Mouse (Mus musculus) cortical plate, adult 2 months (tissue): Measurements from ENCODE around the gene Cyp2d9. TPM values are rescaled to one million over a fixed set of nuclear protein-coding genes. Genes with fewer than 3 reads are reported as not detected.
"Not testable (repeated sequence)": the region's sequence is repeated elsewhere in the genome, so short reads cannot be mapped to it uniquely, and the experiment has no call there.

Experiments used
- H3K27ac ChIP-seq: fragments of 200-500 bp; 2 replicates; pipeline ENCODE4 v1.5.1; 2012; ENCODE audit warnings: low read length, control low read depth, inconsistent platforms; ENCODE audit not compliant: insufficient read depth
- H3K4me1 ChIP-seq: fragments of 200-500 bp; 2 replicates; pipeline ENCODE4 v1.6.1; 2011; ENCODE audit warnings: low read length; ENCODE audit not compliant: control insufficient read depth, insufficient read depth
- H3K4me3 ChIP-seq: fragments of 200-500 bp; 2 replicates; pipeline ENCODE4 v1.5.1; 2011; ENCODE audit warnings: mild to moderate bottlenecking, low read length, control low read depth; ENCODE audit not compliant: insufficient read depth
- CTCF ChIP-seq: fragments of 200-500 bp; IDR thresholded peaks from 2 replicates; pipeline ENCODE4 v1.5.1; 2011; ENCODE audit warnings: mild to moderate bottlenecking, control low read depth, low read length; ENCODE audit not compliant: insufficient read depth; ENCODE audit errors: extremely low read depth
- POLR2A ChIP-seq: fragments of 200-500 bp; IDR thresholded peaks from 2 replicates; pipeline ENCODE4 v1.6.1; 2011; ENCODE audit warnings: mild to moderate bottlenecking, low read length, control low read depth; ENCODE audit not compliant: insufficient read depth; ENCODE audit errors: extremely low read depth
- polyA plus RNA-seq: library from polyadenylated mRNA; depleted of rRNA; stranded (reverse); fragments of >200 nt; gene quantifications from 2 replicates; pipeline ENCODE4 v1.2.3, GENCODE M21; 2012; rRNA removed

Cyp2d9 gene
- polyA plus RNA-seq, 1 experiment = not detected

DNA sequence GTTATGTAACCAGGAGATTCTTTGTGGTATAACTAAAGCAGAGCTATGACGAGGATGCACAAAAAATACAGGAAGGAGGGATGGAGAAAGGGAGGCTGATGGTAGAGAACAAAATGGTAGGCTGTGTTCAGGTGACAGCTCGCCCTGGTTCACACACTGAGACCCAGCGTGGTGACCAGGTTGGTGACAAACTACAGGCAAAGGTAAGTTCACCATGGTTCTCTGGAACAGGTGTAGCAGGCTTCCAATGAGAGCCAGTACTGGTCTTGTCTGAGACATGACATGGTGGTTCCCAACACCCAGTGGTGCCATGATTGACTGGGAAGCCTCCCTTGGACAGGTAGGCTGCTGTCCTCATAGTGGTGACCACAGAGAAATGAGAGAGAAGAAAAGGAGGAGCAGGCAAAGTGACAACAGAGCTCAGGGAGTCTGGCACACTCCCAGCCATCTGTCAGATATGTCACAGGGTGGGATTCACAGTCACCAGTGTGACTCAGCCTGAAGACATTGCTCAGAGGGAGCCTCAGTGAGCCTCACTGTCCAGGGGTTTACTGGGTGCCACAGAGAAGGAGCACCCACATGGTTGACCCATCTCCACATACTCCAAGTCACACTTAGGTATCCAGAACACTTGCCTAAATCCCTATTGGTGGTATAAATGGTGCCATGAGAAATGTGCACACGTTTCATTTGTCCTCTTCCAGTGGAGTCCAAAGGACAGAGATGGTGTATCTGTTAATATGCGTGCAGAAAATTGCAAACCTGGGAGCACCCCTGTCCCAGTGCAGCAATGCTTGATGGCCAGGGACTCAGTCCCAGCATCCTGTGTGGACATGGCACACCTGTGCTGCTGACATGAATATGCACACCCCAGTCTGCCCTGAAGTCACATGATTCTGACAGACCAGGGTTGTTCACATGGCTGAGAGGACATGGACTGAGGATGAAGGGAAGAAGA, 24.1 kb downstream of the Cyp2d9 start:
- Histone ChIP-seq H3K4me1 (no peaks in the 10 kb centered on the region), H3K4me3 (no peak overlapping the region), H3K27ac (no peak overlapping the region)
- TF ChIP-seq CTCF (no peak), POLR2A (no peak)

DNA sequence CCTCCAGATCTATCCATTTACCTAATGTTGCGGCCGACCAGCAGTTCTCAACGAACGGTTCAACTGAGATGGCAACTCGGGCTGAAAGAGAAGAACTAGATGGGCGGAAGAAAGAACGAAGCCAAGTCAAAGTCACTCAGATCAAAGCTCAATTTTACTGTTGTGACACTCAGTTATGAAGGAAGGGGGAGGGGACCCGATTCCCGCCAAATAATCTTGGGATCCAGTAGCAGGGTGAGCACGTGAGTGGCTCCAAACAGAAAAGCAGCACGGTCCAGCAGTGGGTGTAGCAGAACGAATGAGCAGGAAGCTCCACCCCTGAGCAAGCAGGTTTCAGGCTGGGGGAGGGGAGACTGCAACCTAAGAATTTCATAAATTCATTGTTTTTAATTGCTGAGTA, 26.0 kb downstream of the Cyp2d9 start:
- not testable (repeated sequence) for H3K4me3 ChIP-seq, H3K27ac ChIP-seq, H3K4me1 ChIP-seq

DNA sequence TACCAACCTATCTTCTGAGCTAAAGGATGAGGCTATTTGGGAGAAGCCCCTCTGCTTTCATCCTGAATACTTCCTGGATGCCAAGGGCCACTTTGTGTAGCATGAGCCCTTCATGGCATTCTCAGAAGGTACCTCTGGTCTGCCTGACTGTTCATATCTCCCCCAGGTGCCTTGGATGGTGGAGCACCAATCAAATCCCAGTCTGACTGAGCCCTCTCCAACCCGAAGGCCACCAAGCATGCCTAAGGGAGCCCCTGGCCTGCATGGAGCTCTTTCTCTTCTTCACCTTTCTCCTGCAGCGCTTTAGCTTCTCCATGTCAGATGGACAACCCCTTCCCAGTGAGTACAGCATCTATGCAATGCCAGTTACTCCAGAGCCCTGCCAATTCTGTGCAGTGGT, 31.5 kb downstream of the Cyp2d9 start:
- Histone ChIP-seq H3K4me3 (no peak overlapping the region), H3K4me1 (no peaks in the 10 kb centered on the region), H3K27ac (no peak overlapping the region)
- TF ChIP-seq POLR2A (no peak), CTCF (no peak)

DNA sequence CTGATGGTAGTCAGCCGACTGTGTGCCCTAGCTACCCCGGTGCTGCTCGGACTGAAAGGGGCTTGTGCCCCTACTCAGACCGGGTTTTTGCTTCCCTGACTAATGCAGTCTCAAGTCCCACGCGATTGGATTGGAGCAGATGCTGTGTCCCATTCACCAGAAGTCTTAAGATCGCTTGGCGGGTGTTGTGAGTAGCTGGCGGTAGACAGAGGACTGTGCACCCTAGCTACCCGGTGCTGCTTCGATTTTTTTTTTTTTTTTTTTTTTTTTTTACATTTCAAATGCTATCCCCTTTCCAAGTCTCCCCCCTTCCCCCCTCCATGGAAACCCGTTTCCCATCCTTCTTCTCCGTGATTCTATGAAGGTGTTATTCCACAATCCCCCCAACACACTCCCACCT, 61.0 kb downstream of the Cyp2d9 start:
- not testable (repeated sequence) for H3K4me1 ChIP-seq, H3K27ac ChIP-seq, H3K4me3 ChIP-seq

Other genes with a start within 250 kb of the Cyp2d9 start
- gene Shisa8, start 220.6 kb upstream of the Cyp2d9 start, polyA plus RNA-seq = 5.3 and 6.7 TPM in 2 replicates
- 0.48 and 0.76 TPM in 2 replicates for gene Tnfrsf13c, start 209.1 kb upstream of the Cyp2d9 start, polyA plus RNA-seq
- 6.7 and 7.0 TPM in 2 replicates for gene Cenpm, start 188.7 kb upstream of the Cyp2d9 start, polyA plus RNA-seq
- gene 1500009C09Rik, start 181.0 kb upstream of the Cyp2d9 start, polyA plus RNA-seq = 155 TPM in 2 replicates
- gene Sept3, start 158.5 kb upstream of the Cyp2d9 start, polyA plus RNA-seq = 367 and 405 TPM in 2 replicates
- 0.13 TPM in 1 of 2 replicates, not detected in the other for gene Wbp2nl, start 134.5 kb upstream of the Cyp2d9 start, polyA plus RNA-seq
- 52.8 and 54.8 TPM in 2 replicates for gene Naga, start 94.5 kb upstream of the Cyp2d9 start, polyA plus RNA-seq
- gene Pheta2, start 94.5 kb upstream of the Cyp2d9 start, polyA plus RNA-seq = 0.49 and 0.52 TPM in 2 replicates
- 279 and 280 TPM in 2 replicates for gene Smdt1, start 94.5 kb upstream of the Cyp2d9 start, polyA plus RNA-seq
- gene Ndufa6, start 79.1 kb upstream of the Cyp2d9 start, polyA plus RNA-seq = 461 and 466 TPM in 2 replicates
- 50.3 and 57.9 TPM in 2 replicates for gene Cyp2d22, start 53.2 kb upstream of the Cyp2d9 start, polyA plus RNA-seq
- not detected in 2 replicates for gene Cyp2d11, start 39.4 kb upstream of the Cyp2d9 start, polyA plus RNA-seq
- gene Cyp2d10, start 26.2 kb upstream of the Cyp2d9 start, polyA plus RNA-seq = not detected in 2 replicates
- gene Cyp2d12, start 121.6 kb downstream of the Cyp2d9 start, polyA plus RNA-seq = not detected in 2 replicates
- not detected in 2 replicates for gene Cyp2d34, start 187.5 kb downstream of the Cyp2d9 start, polyA plus RNA-seq